Mouse (Mus musculus) urinary bladder, postnatal 25 days (tissue): ENCODE data around the gene Sipa1l3.

Experiments used
- DNase-seq: peaks from one replicate; pipeline ENCODE4 v3.0.0; 2022; ENCODE audit warnings: low spot score

The Sipa1l3 gene

DNA sequence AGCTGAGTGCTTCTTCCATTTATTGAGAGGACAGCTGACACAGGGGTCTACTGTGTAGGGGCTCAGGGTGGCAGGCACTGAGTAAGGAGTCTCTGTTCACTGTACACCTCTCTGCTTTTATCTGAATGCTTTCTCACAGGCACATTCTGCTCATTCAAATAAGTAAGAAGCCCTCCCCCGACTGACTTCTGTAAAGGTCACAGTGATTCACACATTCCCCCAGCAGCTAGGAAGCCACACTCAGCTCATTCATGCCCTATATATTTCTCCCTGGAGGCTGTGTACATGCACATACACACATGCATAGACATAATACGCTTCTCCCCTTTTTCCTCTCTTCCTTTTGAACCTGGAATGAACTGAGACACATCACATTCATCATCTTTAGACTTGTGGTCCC lies 74.4 kb downstream of the Sipa1l3 start:
- DNase-seq = no peak

DNA sequence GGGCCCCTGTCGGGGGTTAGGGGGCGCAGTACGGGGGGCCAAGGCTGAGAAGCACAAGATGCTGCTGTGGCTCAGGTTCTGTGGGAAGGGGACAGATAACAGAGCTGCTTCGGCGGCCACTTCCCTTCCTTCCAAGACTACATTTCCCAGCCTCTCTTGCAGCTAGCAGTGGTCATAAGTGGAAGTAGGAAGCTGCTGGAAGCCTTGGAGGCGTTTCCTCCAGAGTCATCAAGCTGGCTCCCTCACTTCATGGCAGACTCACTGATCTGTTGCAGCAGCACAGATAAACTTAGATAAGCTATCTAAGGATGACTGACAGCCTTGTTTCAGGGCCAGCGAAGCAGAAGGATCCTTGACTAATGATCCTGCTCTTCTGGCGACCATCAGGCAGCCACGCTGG lies 76.6 kb downstream of the Sipa1l3 start:
- DNase-seq = no peak

DNA sequence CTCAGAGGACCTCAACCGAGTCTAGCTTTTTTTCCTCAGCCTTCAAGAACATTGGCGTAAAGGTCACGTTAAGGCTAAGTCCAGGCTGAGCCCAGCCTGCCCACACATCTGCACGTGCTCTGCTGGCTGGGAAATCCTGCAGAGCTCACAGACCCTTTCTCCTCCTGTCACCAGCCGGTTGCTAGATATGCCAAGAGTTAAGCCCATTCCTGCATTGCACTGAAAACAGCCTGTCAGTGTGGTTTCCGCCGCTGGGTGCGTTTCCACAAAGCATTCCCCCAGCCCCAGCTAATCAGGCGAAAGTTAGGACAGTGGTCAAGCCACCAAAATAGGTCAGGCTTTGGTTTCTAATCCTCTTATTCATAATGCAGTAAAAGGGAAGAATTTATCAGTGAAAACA lies 77.3 kb downstream of the Sipa1l3 start:
- DNase-seq = no peak

DNA sequence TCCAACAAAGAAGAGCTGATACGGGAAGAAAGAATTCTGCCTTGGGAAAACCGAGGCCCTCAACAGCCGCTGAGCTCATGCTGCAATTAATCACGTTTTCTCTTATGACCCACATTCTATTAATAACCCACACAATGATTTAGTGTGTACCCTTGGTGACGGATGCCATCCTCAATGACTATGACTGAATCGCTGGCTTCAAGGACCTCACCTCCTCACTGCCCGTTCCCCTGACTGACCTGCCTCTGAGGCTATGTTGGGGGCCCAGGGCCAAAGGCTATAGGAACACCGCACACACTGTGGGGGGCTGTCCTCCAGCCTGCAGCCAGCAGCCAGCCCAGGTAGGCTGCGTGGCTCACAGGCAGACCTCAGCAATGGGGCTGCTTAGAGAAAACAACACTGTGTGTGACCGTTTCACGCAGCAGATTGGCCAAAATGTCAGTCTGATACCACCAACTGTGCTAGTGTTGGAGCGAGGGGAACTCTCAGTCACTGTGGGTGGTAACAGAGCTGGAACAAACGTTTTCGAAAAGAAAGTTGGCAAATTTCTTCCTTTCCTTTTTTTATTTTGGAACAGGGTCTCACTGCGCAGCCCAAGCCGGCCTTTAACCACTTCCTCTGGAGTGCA lies 79.7 kb downstream of the Sipa1l3 start:
- no peak for DNase-seq

DNA sequence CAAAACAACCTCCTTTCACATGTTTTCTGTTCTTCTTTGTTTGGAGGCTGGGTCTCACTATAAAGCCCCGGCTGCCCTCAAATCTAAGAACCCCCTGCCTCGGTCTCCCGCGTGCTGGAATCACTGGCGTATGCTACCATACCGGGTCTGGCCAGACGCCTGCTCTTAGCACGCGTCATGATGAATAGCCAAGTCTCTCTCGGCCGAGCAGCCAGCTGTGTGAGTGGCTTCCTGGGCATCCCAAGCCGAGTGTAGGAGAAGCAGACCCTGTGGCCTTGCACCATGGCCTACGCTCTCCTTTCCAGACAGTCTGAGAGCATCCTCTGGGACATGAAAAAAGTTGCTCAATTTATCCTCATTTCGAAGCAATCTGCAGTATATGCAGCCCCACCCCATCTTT lies 80.2 kb downstream of the Sipa1l3 start:
- DNase-seq = no peak

DNA sequence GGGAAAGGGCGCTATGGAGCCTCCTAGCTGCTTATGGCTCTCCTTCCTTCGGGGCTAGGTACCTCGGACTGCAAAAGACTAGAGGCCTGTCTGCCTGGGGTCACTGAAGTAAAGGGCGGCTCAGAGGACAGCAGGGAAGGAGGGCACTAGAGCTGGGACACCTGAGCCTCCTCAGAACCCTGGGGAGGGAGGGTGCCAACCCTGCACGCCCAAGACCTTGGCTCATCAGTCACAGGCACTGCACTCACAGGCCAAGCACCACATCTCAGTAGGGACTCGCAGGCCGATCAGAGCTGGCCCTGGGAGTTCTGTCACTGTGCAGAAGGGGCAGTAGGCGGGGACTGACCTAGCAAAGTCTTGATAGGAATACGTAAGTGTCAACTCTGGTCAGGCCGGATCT lies 81.4 kb downstream of the Sipa1l3 start:
- DNase-seq = no peak

DNA sequence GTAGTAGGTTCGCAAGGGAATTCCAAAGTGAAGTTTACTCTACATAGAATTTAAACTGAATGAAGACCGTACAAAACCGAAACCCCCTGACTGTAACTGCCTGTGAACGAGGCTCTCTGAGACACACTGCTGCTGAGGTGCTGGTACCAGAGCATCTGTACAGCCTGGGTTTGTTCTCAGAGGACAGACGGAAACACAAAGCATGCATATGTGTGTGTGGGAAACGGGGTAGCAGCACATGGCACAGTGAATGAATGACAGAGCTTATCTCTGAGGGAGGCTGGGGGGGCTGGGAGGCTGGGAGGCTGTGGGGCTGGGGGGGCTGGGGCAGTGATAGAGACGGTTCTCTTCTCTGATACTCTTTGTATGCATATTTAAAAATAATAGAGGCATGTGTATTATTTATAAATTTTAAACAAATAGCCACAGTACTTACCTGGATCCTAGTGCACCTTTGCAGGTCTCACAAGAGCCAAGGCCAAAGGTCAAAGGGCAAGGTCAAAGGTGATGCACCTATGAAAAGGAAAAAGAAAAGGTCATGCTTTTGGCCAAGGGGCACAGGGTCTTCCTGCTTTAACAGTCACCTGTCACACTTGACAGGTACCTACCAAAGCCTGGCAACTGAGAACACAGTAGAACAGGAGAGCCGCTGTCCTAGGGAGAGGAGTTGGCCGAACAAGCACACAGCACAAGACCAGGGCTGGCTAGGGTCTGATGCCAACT lies 84.0 kb downstream of the Sipa1l3 start:
- no peak for DNase-seq

DNA sequence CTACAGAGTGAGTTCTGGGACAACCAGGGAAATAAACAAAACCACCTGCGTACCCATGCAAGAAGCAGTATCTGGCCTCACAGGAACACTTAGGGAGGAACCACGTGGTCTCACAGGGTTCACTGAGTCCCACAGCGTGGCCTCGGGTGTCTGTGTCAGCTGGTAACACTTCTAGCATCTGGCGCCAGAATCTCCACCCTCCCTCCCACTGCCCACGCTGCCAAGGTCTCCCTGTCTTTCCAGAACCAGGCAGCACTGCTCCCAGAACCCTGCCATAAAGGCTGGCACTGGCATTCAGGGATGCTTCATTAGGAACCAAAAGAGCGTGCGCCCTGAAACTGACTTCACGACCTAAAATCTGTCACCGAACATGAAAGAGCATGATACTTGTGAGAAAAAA lies 84.7 kb downstream of the Sipa1l3 start:
- DNase-seq = no peak

DNA sequence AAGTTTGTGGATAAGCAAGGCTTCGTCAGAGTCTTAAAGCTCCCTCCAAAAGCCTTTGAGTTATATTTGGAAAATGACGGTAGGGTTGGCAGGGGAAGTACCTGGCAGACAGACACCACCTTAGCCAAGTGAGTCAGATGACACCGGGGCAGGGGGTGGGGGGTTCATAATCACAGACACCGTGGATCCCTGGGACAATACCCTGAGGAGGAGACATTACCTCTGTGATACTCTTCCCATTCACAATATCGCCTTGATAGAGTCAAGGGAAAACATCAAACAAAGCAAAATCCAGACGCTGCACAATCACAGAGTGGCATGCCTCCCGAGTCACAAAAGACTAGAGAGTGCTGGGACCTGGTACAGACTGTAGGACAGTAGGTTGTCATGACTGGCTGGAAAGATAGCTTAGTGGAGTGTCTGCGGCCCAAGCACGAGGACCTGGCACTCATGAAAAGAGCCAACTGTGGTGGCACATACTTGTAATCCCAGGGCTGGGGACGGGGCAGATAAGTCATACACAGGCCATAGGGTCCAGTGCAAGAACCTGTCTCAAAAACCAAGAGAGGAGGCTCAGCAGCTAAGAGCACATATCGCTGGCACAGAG lies 85.4 kb downstream of the Sipa1l3 start:
- DNase-seq = no peak

DNA sequence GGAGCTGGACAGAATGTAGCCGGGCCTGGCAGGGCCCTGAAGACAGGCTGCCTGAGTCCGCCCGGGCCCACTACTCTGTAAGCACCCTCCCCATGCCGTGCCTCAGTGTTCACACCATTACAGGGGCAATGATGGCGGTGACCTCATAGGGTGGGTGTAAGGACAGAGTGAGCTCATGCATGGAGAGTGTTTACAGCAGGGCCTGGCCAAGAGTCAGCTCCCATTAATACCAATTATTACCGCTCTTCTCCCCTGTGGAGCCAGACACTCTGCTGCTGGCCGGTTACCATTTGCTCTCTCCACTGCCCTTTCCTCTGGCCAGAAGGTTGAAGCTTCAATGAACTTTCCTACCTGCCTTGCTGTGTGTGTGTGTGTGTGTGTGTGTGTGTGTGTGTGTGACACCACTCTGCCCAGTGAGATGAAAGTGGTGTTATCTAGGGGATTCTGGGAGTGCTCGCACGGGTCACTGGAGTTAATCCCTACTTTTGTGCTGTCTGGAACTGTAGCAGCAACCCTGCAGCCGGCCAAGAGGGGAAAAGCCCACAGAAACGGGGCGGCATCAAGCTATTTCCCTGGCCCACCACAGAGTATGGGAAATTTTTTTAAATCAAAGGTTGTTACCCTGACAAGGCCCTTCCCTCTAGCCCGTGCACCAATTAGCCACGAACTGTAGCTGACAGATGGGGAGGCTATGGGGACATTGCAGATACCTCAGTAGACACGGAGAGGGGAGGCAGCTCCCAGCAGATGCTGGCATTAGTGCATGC lies 86.1 kb downstream of the Sipa1l3 start:
- no peak for DNase-seq

DNA sequence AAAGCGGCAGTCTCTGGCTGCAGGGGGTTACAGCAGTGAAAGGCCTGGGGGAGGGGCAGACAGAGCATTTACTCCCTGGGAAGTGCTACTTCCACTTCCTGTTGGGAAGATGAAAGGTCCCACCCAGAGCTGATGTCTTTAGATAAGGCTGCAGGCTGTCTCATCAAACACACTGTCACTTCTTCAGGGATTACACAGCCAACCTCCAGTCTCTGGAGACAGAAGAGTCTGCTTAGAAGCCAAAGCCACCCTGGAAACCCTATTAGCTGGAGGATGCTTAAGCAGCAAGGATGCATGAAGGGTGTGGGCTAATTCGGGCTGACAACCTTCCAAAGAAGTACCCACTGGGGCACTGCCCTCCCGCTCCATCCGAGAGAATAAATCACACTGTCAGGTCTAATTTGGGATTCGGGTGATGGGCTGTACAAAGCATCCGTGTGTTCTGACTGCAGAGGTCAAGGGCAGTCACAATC lies 87.7 kb downstream of the Sipa1l3 start:
- DNase-seq = no peak

DNA sequence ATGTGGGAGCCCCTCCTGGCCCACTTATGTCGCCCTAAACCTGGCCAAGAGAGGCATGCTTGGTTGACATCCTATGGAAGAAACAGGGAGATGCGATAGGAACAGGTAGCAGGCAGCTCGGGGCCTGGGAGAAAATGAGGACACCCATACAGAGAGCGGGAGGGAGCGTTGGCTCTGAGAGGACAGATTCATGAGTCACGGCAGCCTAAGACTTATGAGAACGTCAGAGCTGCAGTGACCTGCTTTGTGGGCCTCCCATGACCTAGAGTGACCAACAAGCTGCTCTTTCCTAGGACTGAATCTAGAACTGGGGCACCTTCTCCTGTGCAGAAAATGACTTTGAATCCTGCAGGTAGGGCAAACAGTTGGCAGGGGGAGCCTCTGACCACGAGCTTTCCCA lies 92.4 kb downstream of the Sipa1l3 start:
- DNase-seq = no peak

DNA sequence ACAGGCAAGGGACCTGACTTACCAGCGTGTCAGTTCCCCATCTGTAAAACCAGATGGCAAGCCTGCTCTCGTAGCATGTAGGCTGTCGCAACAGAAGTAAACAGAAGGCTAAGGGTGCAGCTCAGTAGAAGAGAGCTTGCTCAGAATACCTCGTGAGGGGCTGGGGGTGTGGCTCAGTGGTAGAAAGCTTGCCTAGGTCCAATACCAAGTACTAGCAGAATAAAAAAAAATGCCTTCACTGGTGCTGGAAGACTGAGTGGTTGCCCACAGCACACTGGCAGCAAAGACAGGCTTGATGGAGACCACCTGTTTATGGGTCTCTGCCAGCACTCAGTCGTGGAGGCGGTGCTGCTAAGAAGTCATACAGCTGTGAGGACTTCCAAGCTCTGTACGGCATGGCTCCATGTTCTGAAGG lies 93.0 kb downstream of the Sipa1l3 start:
- DNase-seq = no peak

DNA sequence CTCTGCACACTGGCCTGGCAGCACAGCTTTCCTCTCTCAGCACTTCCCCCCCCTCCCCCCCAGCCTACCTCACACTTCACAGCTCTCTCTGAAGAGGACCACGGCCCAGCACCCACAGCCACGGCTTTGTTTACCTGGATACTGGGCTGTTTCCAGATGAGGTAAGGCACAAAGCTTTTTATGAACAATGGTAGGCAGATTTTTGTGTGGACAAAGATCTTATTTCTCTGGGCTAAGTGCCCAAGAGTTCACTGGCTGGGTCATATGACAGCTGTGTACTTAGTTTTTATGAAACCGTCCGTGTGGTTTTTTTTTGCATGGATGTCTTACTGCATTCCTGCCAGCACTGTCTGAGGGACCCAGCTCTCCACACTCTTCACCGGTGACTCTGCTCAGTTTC lies 93.8 kb downstream of the Sipa1l3 start:
- DNase-seq = no peak

DNA sequence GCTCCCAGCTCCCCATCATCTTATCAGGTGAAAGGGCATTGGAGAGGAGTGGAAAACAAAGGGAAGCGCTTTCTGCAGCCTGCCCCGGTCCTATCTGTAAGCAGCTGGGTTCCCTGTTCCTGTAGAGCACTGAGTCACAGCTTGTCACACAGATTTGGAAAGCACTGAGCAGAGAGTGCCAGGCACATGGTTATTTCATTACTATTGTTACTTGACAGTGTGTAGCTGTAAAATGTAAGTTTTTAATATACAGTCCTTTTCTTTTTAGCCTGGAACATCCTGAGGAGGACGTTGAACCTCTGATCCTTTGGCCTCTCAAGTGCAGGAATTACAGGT lies 96.6 kb downstream of the Sipa1l3 start:
- DNase-seq = no peak

DNA sequence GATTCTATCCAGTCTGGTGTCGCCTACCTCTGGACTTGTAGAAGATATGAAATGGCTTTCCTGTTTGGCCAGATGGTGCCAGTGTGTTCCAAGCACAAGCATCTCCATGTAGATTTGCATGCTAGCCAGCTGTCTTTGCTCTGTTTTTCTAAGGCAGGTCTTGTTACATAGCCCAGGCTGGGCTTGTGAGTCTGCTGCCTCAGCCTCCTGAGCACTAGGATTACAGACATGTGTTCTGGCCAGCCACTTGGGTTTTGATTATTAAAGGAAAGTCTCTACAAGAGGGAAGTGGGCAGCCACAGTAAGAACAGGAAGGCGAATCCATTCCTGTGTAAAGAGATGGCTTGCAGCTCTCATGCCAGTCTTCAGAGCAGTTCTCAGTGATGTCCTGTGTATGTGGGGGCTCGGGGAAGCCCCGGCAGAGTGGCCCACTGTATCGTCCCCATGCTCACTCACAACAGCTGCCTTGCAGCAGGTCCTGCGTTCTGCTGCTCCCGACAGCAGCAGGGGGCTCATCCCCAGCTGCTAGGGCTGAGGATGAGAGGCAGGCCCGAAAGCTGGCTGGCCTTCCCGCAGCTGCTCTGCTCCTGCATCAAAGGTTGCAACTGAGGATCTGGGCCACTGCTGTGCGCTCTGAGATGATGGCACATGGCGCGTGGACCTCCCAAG lies 97.1 kb downstream of the Sipa1l3 start:
- DNase-seq = no peak

DNA sequence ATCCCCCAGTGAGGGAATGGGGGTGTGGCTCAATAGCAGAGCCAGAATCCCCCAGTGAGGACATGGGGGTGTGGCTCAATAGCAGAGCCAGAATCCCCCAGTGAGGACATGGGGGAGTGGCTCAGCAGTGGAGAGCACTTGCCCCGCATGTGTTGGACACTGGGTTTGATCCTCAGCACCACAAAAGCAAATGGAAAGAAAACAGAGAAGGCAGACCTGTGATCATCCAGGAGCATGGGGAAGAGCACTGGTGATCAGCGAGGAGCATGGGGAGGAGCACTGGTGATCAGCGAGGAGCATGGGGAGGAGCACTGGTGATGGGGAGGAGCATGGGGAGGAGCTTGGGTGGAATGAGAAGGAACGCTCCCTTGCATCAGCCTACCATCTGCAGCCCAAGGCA lies 98.6 kb downstream of the Sipa1l3 start:
- no peak for DNase-seq

DNA sequence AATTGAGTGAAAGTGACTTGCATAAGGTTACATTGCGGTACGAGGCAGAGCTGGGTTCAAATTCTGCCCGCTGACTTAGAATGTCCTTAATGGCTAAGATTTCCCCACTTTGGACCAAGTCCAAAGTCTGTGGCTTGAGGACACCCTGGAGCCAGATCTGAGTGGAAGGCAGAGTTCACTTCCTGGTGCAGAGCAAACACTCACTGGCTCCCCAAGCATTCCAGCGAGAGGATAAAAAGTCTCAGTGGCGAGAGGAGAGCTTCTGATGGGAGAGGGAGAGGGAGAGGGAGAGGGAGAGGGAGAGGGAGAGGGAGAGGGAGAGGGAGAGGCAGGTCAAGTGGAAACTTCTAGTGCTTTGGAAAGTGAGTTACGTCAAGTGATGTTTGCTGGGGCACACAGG lies 100.2 kb downstream of the Sipa1l3 start:
- no peak for DNase-seq

DNA sequence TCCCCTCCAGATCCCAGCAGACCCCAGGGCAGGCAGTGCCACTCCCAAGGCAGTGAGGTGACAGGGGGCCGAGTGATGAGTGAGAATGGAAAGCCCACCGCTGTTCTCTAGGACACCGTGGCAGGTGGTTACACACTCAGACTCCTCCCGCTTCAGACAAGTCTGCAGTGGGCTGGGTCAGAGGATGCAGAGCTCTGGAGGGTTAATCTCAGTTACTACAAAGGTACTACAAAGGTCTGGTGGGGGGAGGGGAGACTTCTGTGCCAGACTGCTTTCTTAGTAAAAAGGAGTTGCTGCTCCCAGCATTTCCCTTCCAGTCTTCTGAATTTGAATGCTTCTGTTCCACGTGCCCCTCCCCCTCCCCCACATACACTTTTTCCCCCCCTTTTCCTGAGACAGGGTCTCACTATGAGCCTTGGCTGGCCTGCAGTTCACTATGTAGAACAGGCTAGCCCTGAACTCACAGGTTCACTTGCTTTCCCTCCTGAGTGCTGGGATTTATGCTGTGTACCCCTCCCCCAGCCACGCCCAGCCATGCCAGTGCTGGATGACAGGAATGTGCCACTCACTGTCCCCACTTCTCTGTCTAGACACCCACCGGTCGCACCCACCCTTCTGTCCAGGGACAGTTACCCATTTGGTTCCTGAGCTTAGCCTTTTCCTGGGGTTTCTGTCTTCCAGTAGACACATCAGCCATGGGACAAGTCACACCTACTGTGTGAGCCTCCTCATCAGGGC lies 100.9 kb downstream of the Sipa1l3 start:
- DNase-seq = no peak

DNA sequence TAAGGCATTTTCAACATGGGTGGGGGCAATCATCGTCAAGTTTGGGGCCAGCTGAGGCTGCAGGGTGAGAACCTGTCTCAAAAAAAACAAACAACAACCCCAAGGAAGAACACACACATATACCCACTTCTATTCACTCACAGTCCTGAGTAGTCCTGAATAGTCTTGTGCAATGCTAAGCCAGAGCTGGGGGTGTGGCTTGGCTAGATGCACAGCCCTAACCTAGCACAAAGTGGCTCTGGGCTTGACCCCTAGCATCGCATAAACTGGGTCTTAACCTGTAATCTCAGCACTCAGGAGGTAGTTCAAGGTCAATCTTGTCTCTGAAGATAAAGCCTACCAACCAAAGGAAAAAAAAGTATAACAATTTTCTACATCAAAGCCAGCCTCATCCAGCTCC lies 101.5 kb downstream of the Sipa1l3 start:
- DNase-seq = no peak

DNA sequence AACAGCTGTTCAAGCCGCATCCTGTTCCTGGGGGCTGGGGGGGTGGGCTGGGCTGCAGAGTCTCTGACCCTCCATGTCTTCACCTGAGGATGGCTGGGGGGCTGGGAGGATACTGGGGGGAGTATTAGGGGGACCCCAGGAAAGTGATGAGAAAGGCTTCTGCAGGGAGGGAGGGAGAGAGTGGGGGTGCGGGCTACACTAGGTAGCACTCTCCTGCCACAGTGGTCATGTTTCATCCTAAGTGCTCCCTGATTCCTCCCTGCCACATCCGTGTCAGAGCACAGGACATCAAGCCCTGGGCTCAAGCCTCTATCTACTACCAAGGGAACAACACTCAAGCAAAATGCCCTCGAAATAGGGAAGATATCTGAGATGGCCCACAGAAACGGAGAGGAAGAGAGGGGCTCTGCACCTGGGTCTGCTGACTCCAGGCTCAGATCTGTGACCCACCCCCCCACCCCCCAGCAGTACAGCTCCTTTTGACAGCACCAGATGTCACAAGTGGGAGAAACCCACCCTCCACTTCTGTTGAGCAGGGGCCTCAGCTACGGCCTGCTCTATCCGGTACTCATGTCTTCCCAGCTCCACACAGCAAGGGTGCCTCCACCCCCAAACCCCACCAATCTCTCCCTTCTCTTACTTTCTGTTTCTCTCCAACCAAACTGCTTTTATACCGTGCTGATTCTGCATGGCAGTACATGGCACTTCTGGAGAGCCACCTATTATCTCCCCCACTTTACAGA lies 106.4 kb downstream of the Sipa1l3 start:
- DNase-seq = no peak
